Mouse (Mus musculus) central nervous system, embryonic 18 days (tissue): ENCODE measurements around the gene Olfr1080. TPM values are rescaled to one million over a fixed set of nuclear protein-coding genes. Genes with fewer than 3 reads are reported as not detected.

Experiments
- polyA plus RNA-seq: library from polyadenylated mRNA; depleted of rRNA; stranded (reverse); fragments of >200 nt; gene quantifications from 2 replicates; pipeline ENCODE4 v1.2.3, GENCODE M21; 2012; rRNA removed

The Olfr1080 gene
- not detected in 2 replicates for polyA plus RNA-seq

GRCm38 (mm10) chr2:86558135-86558534, at the start of gene Olfr1080:
Gene Olfr1080 (minus strand): TSS chr2:86558235.

GRCm38 (mm10) chr2:86598866-86599265, 40.8 kb upstream of the Olfr1080 start, which contains the start of gene Olfr1082:
Gene Olfr1082 (minus strand): TSS chr2:86598966.

GRCm38 (mm10) chr2:86542380-86542779, 15.7 kb downstream of the Olfr1080 start, which contains the start of gene Olfr1079:
Gene Olfr1079 (minus strand): TSS chr2:86542480.

GRCm38 (mm10) chr2:86508161-86508560, 49.9 kb downstream of the Olfr1080 start, which contains the start of gene Olfr1076:
Gene Olfr1076 (plus strand): TSS chr2:86508461.

Other genes starting within 250 kb of the Olfr1080 start
- gene Olfr1053, start 243.0 kb downstream of the Olfr1080 start, polyA plus RNA-seq = not detected in 2 replicates
- not detected in 2 replicates for gene Olfr1054, start 222.8 kb downstream of the Olfr1080 start, polyA plus RNA-seq
- gene Olfr1055, start 208.0 kb downstream of the Olfr1080 start, polyA plus RNA-seq = not detected in 2 replicates
- gene Olfr1056, start 195.8 kb downstream of the Olfr1080 start, polyA plus RNA-seq = not detected in 2 replicates
- gene Olfr1057, start 179.8 kb downstream of the Olfr1080 start, polyA plus RNA-seq = not detected in 2 replicates
- not detected in 2 replicates for gene Olfr1058, start 169.7 kb downstream of the Olfr1080 start, polyA plus RNA-seq
- gene Olfr1061, start 144.2 kb downstream of the Olfr1080 start, polyA plus RNA-seq = not detected in 2 replicates
- gene Olfr1062, start 131.5 kb downstream of the Olfr1080 start, polyA plus RNA-seq = not detected in 2 replicates
- not detected in 2 replicates for gene Olfr1065, start 107.6 kb downstream of the Olfr1080 start, polyA plus RNA-seq
- gene Olfr1066, start 102.0 kb downstream of the Olfr1080 start, polyA plus RNA-seq = not detected in 2 replicates
- not detected in 2 replicates for gene Olfr228, start 70.8 kb downstream of the Olfr1080 start, polyA plus RNA-seq
- gene Olfr1076, start 49.8 kb downstream of the Olfr1080 start, polyA plus RNA-seq = not detected in 2 replicates
- not detected in 2 replicates for gene Olfr1079, start 15.8 kb downstream of the Olfr1080 start, polyA plus RNA-seq
- not detected in 2 replicates for gene Olfr1082, start 40.7 kb upstream of the Olfr1080 start, polyA plus RNA-seq
- gene Olfr1084, start 81.5 kb upstream of the Olfr1080 start, polyA plus RNA-seq = not detected in 2 replicates
- gene Olfr1085, start 103.8 kb upstream of the Olfr1080 start, polyA plus RNA-seq = not detected in 2 replicates
- not detected in 2 replicates for gene Olfr1086, start 121.9 kb upstream of the Olfr1080 start, polyA plus RNA-seq
- not detected in 2 replicates for gene Olfr1087, start 140.2 kb upstream of the Olfr1080 start, polyA plus RNA-seq
- gene Olfr1089, start 175.5 kb upstream of the Olfr1080 start, polyA plus RNA-seq = not detected in 2 replicates
- gene Olfr1090, start 200.8 kb upstream of the Olfr1080 start, polyA plus RNA-seq = not detected in 2 replicates
- not detected in 2 replicates for gene Olfr1093, start 224.2 kb upstream of the Olfr1080 start, polyA plus RNA-seq